Mouse (Mus musculus): Measurements from ENCODE around the gene Abi1. TPM values are rescaled to one million over a fixed set of nuclear protein-coding genes. Genes with fewer than 3 reads are reported as not detected.

Abi1 gene
- polyA plus RNA-seq, 1 experiment from 2014 or later: 51.5 TPM

GRCm38 (mm10) chr2:23023714-23024282 lies 16.2 kb downstream of the Abi1 start:
- Histone ChIP-seq H3K9ac (replicated peaks; ENCODE audit: low read depth) (no peak overlapping the region), H3K4me2 (replicated peaks; ENCODE audit: low read depth, low read length) (no peak overlapping the region), H3K4me3 (ENCODE audit: low read depth, low read length) (no peak overlapping the region), H3K9me3 (ENCODE audit: low read length) (no peaks in the 10 kb centered on the region), H3K27me3 (replicated peaks; ENCODE audit: insufficient read depth, low read length) (no peaks in the 10 kb centered on the region), H3K4me1 (ENCODE audit: insufficient read depth, low read depth, low read length) (peaks cover 7% of the 10 kb centered on the region; the same call in 1 of the 2 replicates), H3K36me3 (ENCODE audit: insufficient read depth, low read length) (no peaks in the 10 kb centered on the region), H3K27ac (ENCODE audit: low read length) (no peak overlapping the region)
- ATAC-seq: no peak
- TF ChIP-seq EP300 (IDR thresholded peaks at IDR 0.05): no peak
- TF ChIP-seq CTCF (IDR thresholded peaks at IDR 0.05): no peak
- WGBS: 86% methylated on average over 4 of the region's 4 CpGs
- no peak for DNase-seq (ENCODE audit: low spot score)

DNA sequence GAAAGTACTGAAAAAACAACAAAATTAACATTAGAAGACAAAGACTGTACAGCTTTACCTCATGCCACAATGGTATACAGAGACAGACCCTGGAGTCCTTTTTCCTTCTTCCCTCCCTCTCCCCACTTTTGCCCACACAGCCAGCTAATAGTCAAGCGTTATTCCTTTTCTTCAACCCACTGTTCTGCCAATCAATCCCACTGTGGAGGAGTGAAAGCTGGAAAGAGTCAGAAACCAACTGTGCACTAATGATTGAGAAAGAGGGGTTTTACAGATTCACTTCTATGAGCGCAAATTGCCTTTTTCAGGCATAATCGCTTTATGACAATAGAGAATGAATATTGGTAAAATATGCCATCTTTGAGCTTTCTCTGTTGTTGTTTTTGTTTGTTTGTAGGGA lies 17.0 kb downstream of the Abi1 start:
- Histone ChIP-seq H3K27me3 (replicated peaks; ENCODE audit: insufficient read depth, low read length) (no peaks in the 10 kb centered on the region), H3K4me1 (ENCODE audit: insufficient read depth, low read depth, low read length) (peaks cover 7% of the 10 kb centered on the region; the same call in 1 of the 2 replicates), H3K36me3 (ENCODE audit: insufficient read depth, low read length) (no peaks in the 10 kb centered on the region), H3K9ac (replicated peaks; ENCODE audit: low read depth) (no peak overlapping the region), H3K4me2 (replicated peaks; ENCODE audit: low read depth, low read length) (no peak overlapping the region), H3K4me3 (ENCODE audit: low read depth, low read length) (no peak overlapping the region), H3K9me3 (ENCODE audit: low read length) (no peaks in the 10 kb centered on the region), H3K27ac (ENCODE audit: low read length) (no peak overlapping the region)
- no peak for DNase-seq (ENCODE audit: low spot score)
- 93% methylated on average over 3 of the region's 3 CpGs for WGBS
- no peak for TF ChIP-seq CTCF (IDR thresholded peaks at IDR 0.05)
- no peak for TF ChIP-seq EP300 (IDR thresholded peaks at IDR 0.05)
- no peak for ATAC-seq

DNA sequence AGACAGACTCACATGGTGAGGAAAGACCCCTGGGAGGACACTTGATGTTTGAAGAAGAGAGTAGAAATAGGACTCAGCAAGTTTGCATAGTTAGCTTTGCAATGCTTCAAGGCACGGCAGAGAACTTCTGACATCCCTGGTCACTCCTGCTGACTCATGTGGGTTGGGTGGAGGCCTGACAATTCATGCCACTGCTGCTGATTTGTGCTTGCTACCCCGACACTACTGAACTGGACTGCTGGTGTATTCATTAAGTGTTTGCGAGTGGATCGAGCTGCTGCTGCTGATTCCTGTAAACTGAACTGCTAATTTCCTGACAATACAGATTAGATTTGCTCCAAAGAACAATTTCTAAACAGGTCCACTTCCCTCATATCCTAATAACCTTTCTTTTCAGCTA lies 18.3 kb downstream of the Abi1 start:
- H3K4me2 ChIP-seq (replicated peaks; ENCODE audit: low read depth, low read length): no peak overlapping the region
- H3K4me1 ChIP-seq (ENCODE audit: insufficient read depth, low read depth, low read length): peaks cover 11% of the 10 kb centered on the region; the same call in 1 of the 2 replicates
- H3K36me3 ChIP-seq (ENCODE audit: insufficient read depth, low read length): no peaks in the 10 kb centered on the region
- no peaks in the 10 kb centered on the region for H3K27me3 ChIP-seq (replicated peaks; ENCODE audit: insufficient read depth, low read length)
- H3K27ac ChIP-seq (ENCODE audit: low read length): peak overlapping the region; percentile 51; the same call in 1 of the 2 replicates
- H3K9ac ChIP-seq (replicated peaks; ENCODE audit: low read depth): no peak overlapping the region
- DNase-seq (ENCODE audit: low spot score) (peak; percentile 68), ATAC-seq (peak; percentile 85)
- no peak overlapping the region for H3K4me3 ChIP-seq (ENCODE audit: low read depth, low read length)
- H3K9me3 ChIP-seq (ENCODE audit: low read length): no peaks in the 10 kb centered on the region
- 24% methylated on average over 4 of the region's 4 CpGs for WGBS
- TF ChIP-seq CTCF (IDR thresholded peaks at IDR 0.05) (no peak), EP300 (IDR thresholded peaks at IDR 0.05) (peak; percentile 36; the same call in 1 of the 2 replicates)

GRCm38 (mm10) chr2:23021320-23021719 lies 18.7 kb downstream of the Abi1 start:
- H3K27ac ChIP-seq (ENCODE audit: low read length): peak overlapping the region; percentile 26; the same call in 1 of the 2 replicates
- WGBS: 87% methylated on average over 4 of the region's 4 CpGs

GRCm38 (mm10) chr2:23019170-23019569 lies 20.9 kb downstream of the Abi1 start:
- H3K27me3 ChIP-seq (replicated peaks; ENCODE audit: insufficient read depth, low read length): no peaks in the 10 kb centered on the region
- no peak for ATAC-seq
- 95% methylated on average over 2 of the region's 2 CpGs for WGBS

More at GRCm38 (mm10) chr2:23021320-23021719, 18.7 kb downstream of the Abi1 start:
- ATAC-seq: no peak
- no peaks in the 10 kb centered on the region for H3K27me3 ChIP-seq (replicated peaks; ENCODE audit: insufficient read depth, low read length)
- no peak overlapping the region for H3K4me2 ChIP-seq (replicated peaks; ENCODE audit: low read depth, low read length)
- no peak overlapping the region for H3K9ac ChIP-seq (replicated peaks; ENCODE audit: low read depth)
- H3K9me3 ChIP-seq (ENCODE audit: low read length): no peaks in the 10 kb centered on the region
- TF ChIP-seq EP300 (IDR thresholded peaks at IDR 0.05) (no peak), CTCF (IDR thresholded peaks at IDR 0.05) (no peak)
- no peaks in the 10 kb centered on the region for H3K36me3 ChIP-seq (ENCODE audit: insufficient read depth, low read length)
- DNase-seq (ENCODE audit: low spot score): no peak
- H3K4me3 ChIP-seq (ENCODE audit: low read depth, low read length): no peak overlapping the region
- peaks cover 15% of the 10 kb centered on the region; the same call in 1 of the 2 replicates for H3K4me1 ChIP-seq (ENCODE audit: insufficient read depth, low read depth, low read length)

GRCm38 (mm10) chr2:23016121-23016520 lies 23.9 kb downstream of the Abi1 start:
- no peak overlapping the region for H3K9ac ChIP-seq (replicated peaks; ENCODE audit: low read depth)
- H3K36me3 ChIP-seq (ENCODE audit: insufficient read depth, low read length): no peaks in the 10 kb centered on the region
- peaks cover 20% of the 10 kb centered on the region; the same call in 1 of the 2 replicates for H3K4me1 ChIP-seq (ENCODE audit: insufficient read depth, low read depth, low read length)
- peak; percentile 71 for TF ChIP-seq EP300 (IDR thresholded peaks at IDR 0.05)
- no peak for TF ChIP-seq CTCF (IDR thresholded peaks at IDR 0.05)
- ATAC-seq (peak; percentile 72), DNase-seq (ENCODE audit: low spot score) (peak; percentile 61)
- 55% methylated on average over 3 of the region's 3 CpGs for WGBS
- no peak overlapping the region for H3K4me2 ChIP-seq (replicated peaks; ENCODE audit: low read depth, low read length)
- no peaks in the 10 kb centered on the region for H3K27me3 ChIP-seq (replicated peaks; ENCODE audit: insufficient read depth, low read length)
- H3K27ac ChIP-seq (ENCODE audit: low read length): peak overlapping the region; percentile 64; the same call in 1 of the 2 replicates
- no peaks in the 10 kb centered on the region for H3K9me3 ChIP-seq (ENCODE audit: low read length)
- no peak overlapping the region for H3K4me3 ChIP-seq (ENCODE audit: low read depth, low read length)

More at GRCm38 (mm10) chr2:23019170-23019569, 20.9 kb downstream of the Abi1 start:
- Histone ChIP-seq H3K9me3 (ENCODE audit: low read length) (no peaks in the 10 kb centered on the region), H3K9ac (replicated peaks; ENCODE audit: low read depth) (no peak overlapping the region), H3K36me3 (ENCODE audit: insufficient read depth, low read length) (no peaks in the 10 kb centered on the region), H3K4me2 (replicated peaks; ENCODE audit: low read depth, low read length) (no peak overlapping the region), H3K27ac (ENCODE audit: low read length) (no peak overlapping the region), H3K4me3 (ENCODE audit: low read depth, low read length) (no peak overlapping the region), H3K4me1 (ENCODE audit: insufficient read depth, low read depth, low read length) (peaks cover 27% of the 10 kb centered on the region; the same call in 1 of the 2 replicates)
- DNase-seq (ENCODE audit: low spot score): no peak
- TF ChIP-seq CTCF (IDR thresholded peaks at IDR 0.05): no peak
